Mouse (Mus musculus) urinary bladder, postnatal 36 days (tissue): Measurements from ENCODE around the gene Tln1.
"Not testable (repeated sequence)": the region's sequence is repeated elsewhere in the genome, so short reads cannot be mapped to it uniquely, and the experiment has no call there.

Experiments
- DNase-seq, 2 experiments: peaks; one replicate each; pipeline ENCODE4 v3.0.0; 2022; ENCODE audit warnings: low spot score in 2 of 2, mixed read lengths in 1 of 2

Tln1 gene

GRCm38 (mm10) chr4:43506074-43506473, 56.4 kb downstream of the Tln1 start:
- DNase-seq: no peak

GRCm38 (mm10) chr4:43504269-43504668, 58.2 kb downstream of the Tln1 start:
- no peak for DNase-seq

GRCm38 (mm10) chr4:43503506-43503905, 59.0 kb downstream of the Tln1 start:
- DNase-seq: no peak

- DNase-seq: no peak
Measured at GRCm38 (mm10) chr4:43503041-43503440, 59.5 kb downstream of the Tln1 start.

- DNase-seq: peak; percentile 73 to 77
Measured at GRCm38 (mm10) chr4:43499407-43500333, 62.8 kb downstream of the Tln1 start, which contains the start of gene Arhgef39. Gene Arhgef39 (minus strand): TSS chr4:43499695.

GRCm38 (mm10) chr4:43498983-43499382, 63.5 kb downstream of the Tln1 start:
- DNase-seq: no peak

- DNase-seq: no peak
Measured at GRCm38 (mm10) chr4:43497946-43498345, 64.5 kb downstream of the Tln1 start.

GRCm38 (mm10) chr4:43497405-43497804, 65.1 kb downstream of the Tln1 start:
- no peak for DNase-seq

- DNase-seq: no peak
Measured at GRCm38 (mm10) chr4:43496587-43496986, 65.9 kb downstream of the Tln1 start.

GRCm38 (mm10) chr4:43493846-43494240, 68.6 kb downstream of the Tln1 start:
- no peak for DNase-seq

GRCm38 (mm10) chr4:43493186-43493845, 69.2 kb downstream of the Tln1 start:
- peak; percentile 95 to 96 for DNase-seq

- DNase-seq: peak; percentile 77 to 93
Measured at GRCm38 (mm10) chr4:43492821-43493185, 69.7 kb downstream of the Tln1 start, which contains the start of gene Ccdc107. Gene Ccdc107 (plus strand): TSS chr4:43492900.

- DNase-seq: no peak
Measured at GRCm38 (mm10) chr4:43492101-43492820, 70.2 kb downstream of the Tln1 start.

- no peak for DNase-seq
Measured at GRCm38 (mm10) chr4:43490801-43491200, 71.7 kb downstream of the Tln1 start.

- DNase-seq: no peak
Measured at GRCm38 (mm10) chr4:43489611-43490010, 72.9 kb downstream of the Tln1 start.

GRCm38 (mm10) chr4:43485666-43486065, 76.8 kb downstream of the Tln1 start:
- not testable (repeated sequence) for DNase-seq

- DNase-seq: no peak
Measured at GRCm38 (mm10) chr4:43483535-43484091, 78.9 kb downstream of the Tln1 start, which contains the start of gene Sit1. Gene Sit1 (minus strand): TSS chr4:43483734.

- DNase-seq: no peak
Measured at GRCm38 (mm10) chr4:43482591-43482990, 79.9 kb downstream of the Tln1 start.

- DNase-seq: no peak
Measured at GRCm38 (mm10) chr4:43481894-43482456, 80.5 kb downstream of the Tln1 start.
